Mouse (Mus musculus) duodenum, adult 2 months (tissue): Measurements from ENCODE around the gene Fam206a. TPM values are rescaled to one million over a fixed set of nuclear protein-coding genes. Genes with fewer than 3 reads are reported as not detected.

Source experiments
- polyA plus RNA-seq: library from polyadenylated mRNA; depleted of rRNA; stranded (reverse); fragments of >200 nt; gene quantifications from 2 replicates; pipeline ENCODE4 v1.2.3, GENCODE M21; 2012; ENCODE audit warnings: low replicate concordance; rRNA removed

The Fam206a gene
- 0.87 and 1.4 TPM in 2 replicates for polyA plus RNA-seq

GRCm38 (mm10) chr4:56801907-56802668 is at the start of gene Fam206a, which contains the start of gene Elp1:
TSS of gene Fam206a (plus strand) at chr4:56802345.
TSS of gene Elp1 (minus strand) at chr4:56802331.

Other genes with a start within 250 kb of the Fam206a start
- gene Gm26657, start 62.3 kb upstream of the Fam206a start, polyA plus RNA-seq: not detected in 2 replicates
- 0.27 TPM in 1 of 2 replicates, not detected in the other for gene Actl7b, start 60.9 kb upstream of the Fam206a start, polyA plus RNA-seq
- not detected in 2 replicates for gene Actl7a, start 58.9 kb upstream of the Fam206a start, polyA plus RNA-seq
- 3.7 and 4.6 TPM in 2 replicates for gene Elp1, start within 50 bp of the Fam206a start, polyA plus RNA-seq
- 1.1 and 1.8 TPM in 2 replicates for gene Ctnnal1, start 62.8 kb downstream of the Fam206a start, polyA plus RNA-seq
- 3.3 and 3.5 TPM in 2 replicates for gene Tmem245, start 145.1 kb downstream of the Fam206a start, polyA plus RNA-seq
- 0.04 TPM in 1 of 2 replicates, not detected in the other for gene Frrs1l, start 188.0 kb downstream of the Fam206a start, polyA plus RNA-seq